Mouse (Mus musculus) lung, postnatal 14 days (tissue): ENCODE data around the gene Ispd.
"Not testable (repeated sequence)": the region's sequence is repeated elsewhere in the genome, so short reads cannot be mapped to it uniquely, and the experiment has no call there.

Source experiments
- DNase-seq: peaks from one replicate; pipeline ENCODE4 v3.0.0; 2021

Ispd gene

GRCm38 (mm10) chr12:36381441-36382340, at the start of gene Ispd, which contains the start of gene D630036H23Rik:
Gene Ispd (plus strand): TSS chr12:36381450.
Gene D630036H23Rik (minus strand): TSS chr12:36382181.
- peak; percentile 88 for DNase-seq

- DNase-seq: no peak
Measured at GRCm38 (mm10) chr12:36332676-36333075, 48.6 kb upstream of the Ispd start.

GRCm38 (mm10) chr12:36333837-36334281, 47.4 kb upstream of the Ispd start:
- DNase-seq: no peak

- no peak for DNase-seq
Measured at GRCm38 (mm10) chr12:36344131-36344530, 37.1 kb upstream of the Ispd start.

GRCm38 (mm10) chr12:36360064-36360463, 21.2 kb upstream of the Ispd start:
- no peak for DNase-seq

GRCm38 (mm10) chr12:36360693-36361092, 20.6 kb upstream of the Ispd start:
- DNase-seq: no peak

- no peak for DNase-seq
Measured at GRCm38 (mm10) chr12:36364013-36364412, 17.2 kb upstream of the Ispd start.

GRCm38 (mm10) chr12:36373237-36373998, 7.8 kb upstream of the Ispd start:
- no peak for DNase-seq

GRCm38 (mm10) chr12:36376391-36376790, 4.9 kb upstream of the Ispd start:
- DNase-seq: not testable (repeated sequence)

GRCm38 (mm10) chr12:36380254-36380653, 996 bp upstream of the Ispd start:
- no peak for DNase-seq

- no peak for DNase-seq
Measured at GRCm38 (mm10) chr12:36380806-36381205, 444 bp upstream of the Ispd start.

GRCm38 (mm10) chr12:36385386-36385785, 4.1 kb downstream of the Ispd start:
- DNase-seq: no peak

- DNase-seq: no peak
Measured at GRCm38 (mm10) chr12:36386991-36387390, 5.7 kb downstream of the Ispd start.

GRCm38 (mm10) chr12:36395115-36395514, 13.9 kb downstream of the Ispd start:
- DNase-seq: no peak

GRCm38 (mm10) chr12:36423677-36424076, 42.4 kb downstream of the Ispd start:
- DNase-seq: no peak

- no peak for DNase-seq
Measured at GRCm38 (mm10) chr12:36425258-36425657, 44.0 kb downstream of the Ispd start.

- DNase-seq: no peak
Measured at GRCm38 (mm10) chr12:36426163-36427045, 45.2 kb downstream of the Ispd start.

- DNase-seq: no peak
Measured at GRCm38 (mm10) chr12:36436956-36437355, 55.7 kb downstream of the Ispd start.

GRCm38 (mm10) chr12:36439396-36439795, 58.1 kb downstream of the Ispd start:
- no peak for DNase-seq

- DNase-seq: no peak
Measured at GRCm38 (mm10) chr12:36456002-36456401, 74.8 kb downstream of the Ispd start.

GRCm38 (mm10) chr12:36457726-36458125, 76.5 kb downstream of the Ispd start:
- DNase-seq: no peak

GRCm38 (mm10) chr12:36468325-36469044, 87.2 kb downstream of the Ispd start:
- DNase-seq: no peak
